Mouse (Mus musculus) E14TG2a.4 (cell line): Measurements from ENCODE around the gene Mab21l2.

Experiments
- CTCF ChIP-seq: conservative IDR thresholded peaks from 2 replicates; pipeline ENCODE4 v1.5.1; 2014; ENCODE audit warnings: low read length
- NANOG ChIP-seq: IDR thresholded peaks from 2 replicates; pipeline ENCODE4 v1.6.1; 2014; ENCODE audit warnings: borderline replicate concordance, low read length, mixed read lengths
- POU5F1 ChIP-seq: IDR thresholded peaks from 2 replicates; pipeline ENCODE4 v1.6.1; 2014; ENCODE audit warnings: low read length, borderline replicate concordance

GRCm38 (mm10) chr3:86550301-86551010 lies 2.0 kb upstream of the Mab21l2 start:
- TF ChIP-seq CTCF (no peak), NANOG (no peak), POU5F1 (no peak)
